Mouse (Mus musculus) thymus, adult 2 months (tissue): ENCODE results near the gene Trim45.

Experiments
- CTCF ChIP-seq: fragments of 200-500 bp; IDR thresholded peaks from 2 replicates; pipeline ENCODE4 v1.5.1; 2012; ENCODE audit warnings: mild to moderate bottlenecking, control low read depth, low read length, moderate library complexity, borderline replicate concordance; ENCODE audit not compliant: control insufficient read depth, poor library complexity, insufficient read depth; ENCODE audit errors: extremely low read depth
- POLR2A ChIP-seq: fragments of 200-500 bp; IDR thresholded peaks from 2 replicates; pipeline ENCODE4 v1.6.1; 2012; ENCODE audit warnings: mild to moderate bottlenecking, low read length, control low read depth, moderate library complexity; ENCODE audit not compliant: control insufficient read depth, poor library complexity, insufficient read depth; ENCODE audit errors: extremely low read depth

GRCm38 (mm10) chr3:100890406-100890805 is 31.6 kb upstream of the Trim45 start:
- TF ChIP-seq CTCF, result no peak
- no peak for TF ChIP-seq POLR2A
